Mouse (Mus musculus): ENCODE results near the gene Ebf1. TPM values are rescaled to one million over a fixed set of nuclear protein-coding genes. Genes with fewer than 3 reads are reported as not detected.

The Ebf1 gene
- polyA plus RNA-seq, 1 experiment = not detected

- Histone ChIP-seq H3K27me3 (ENCODE audit: control insufficient read depth) (no peaks in the 10 kb centered on the region), H3K36me3 (ENCODE audit: control insufficient read depth) (no peaks in the 10 kb centered on the region), H3K4me3 (replicated peaks) (no peak overlapping the region), H3K9me3 (ENCODE audit: control insufficient read depth, low read length) (no peaks in the 10 kb centered on the region), H3K4me1 (ENCODE audit: control insufficient read depth) (no peaks in the 10 kb centered on the region)
- TF ChIP-seq GATA1 (IDR thresholded peaks at IDR 0.05; ENCODE audit: low read length) = no peak
These were observed 139.2 kb downstream of the Ebf1 start for GRCm38 (mm10) chr11:44756321-44756720.

DNA sequence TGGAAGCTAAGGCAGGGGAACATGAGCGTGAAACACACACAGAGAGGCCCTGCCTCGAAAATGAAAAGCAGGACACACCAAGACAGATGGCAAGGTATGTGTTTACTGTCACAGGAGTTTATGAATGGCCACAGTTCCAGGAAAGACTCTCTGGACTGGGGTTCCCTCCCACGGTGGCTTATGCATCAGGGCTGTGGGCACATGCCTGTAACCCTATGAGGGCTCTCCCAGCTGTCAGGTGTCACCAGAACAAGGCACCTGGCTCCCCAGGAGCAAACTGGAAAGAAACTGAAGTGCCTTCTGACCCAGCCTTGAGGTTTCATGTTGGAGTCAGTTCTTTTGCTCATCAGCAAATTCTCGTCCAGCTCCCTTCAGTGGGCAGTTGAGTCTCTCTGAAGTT is 141.7 kb downstream of the Ebf1 start:
- Histone ChIP-seq H3K36me3 (ENCODE audit: control insufficient read depth) (no peaks in the 10 kb centered on the region), H3K27me3 (ENCODE audit: control insufficient read depth) (no peaks in the 10 kb centered on the region), H3K4me1 (ENCODE audit: control insufficient read depth) (no peaks in the 10 kb centered on the region), H3K4me3 (replicated peaks) (no peak overlapping the region), H3K9me3 (ENCODE audit: control insufficient read depth, low read length) (no peaks in the 10 kb centered on the region)
- no peak for TF ChIP-seq TAL1 (IDR thresholded peaks at IDR 0.05; ENCODE audit: low read length)
- no peak for TF ChIP-seq GATA1 (IDR thresholded peaks at IDR 0.05; ENCODE audit: low read length)

DNA sequence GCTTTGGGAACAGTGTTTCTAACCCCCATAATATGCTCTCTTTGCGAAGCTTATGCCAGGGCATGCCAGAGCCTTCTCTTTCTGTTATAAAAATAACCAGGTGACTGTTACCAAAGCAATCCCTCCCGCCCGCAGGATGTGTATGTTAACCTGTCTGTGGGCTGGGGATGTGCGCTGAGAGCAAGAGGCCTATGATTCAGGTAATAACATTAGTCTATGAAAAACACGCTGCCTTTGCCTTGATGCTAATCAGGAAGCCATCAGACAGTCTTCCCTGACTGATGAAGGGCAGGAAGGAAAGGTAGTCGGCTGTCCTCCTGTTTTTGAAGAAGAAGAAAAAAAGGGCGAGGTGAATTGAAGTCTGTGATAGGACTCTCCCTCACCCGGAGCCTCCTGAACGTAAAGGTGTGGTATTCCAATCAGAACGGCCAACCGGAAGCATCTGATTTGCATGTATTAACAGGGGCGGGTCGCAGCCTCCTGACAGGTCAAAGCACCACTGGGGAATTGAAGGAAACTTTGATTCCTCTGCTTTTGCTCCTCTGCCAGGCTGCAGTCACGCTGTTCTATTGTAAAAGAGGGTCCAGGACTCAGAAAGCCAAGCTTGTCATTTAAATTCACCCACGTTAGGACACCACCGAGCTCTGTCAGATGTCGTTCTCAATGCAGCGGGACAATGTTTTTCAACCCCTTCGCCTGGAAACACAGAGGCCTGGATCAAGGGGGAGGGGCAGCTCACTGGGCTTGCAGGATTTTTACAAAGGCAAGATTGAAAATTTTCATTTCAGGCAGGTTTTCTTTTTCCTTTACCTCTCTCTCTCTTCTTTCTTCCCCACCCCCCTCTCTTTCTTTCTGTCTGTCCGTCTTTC is 144.2 kb downstream of the Ebf1 start:
- Histone ChIP-seq H3K4me3 (replicated peaks) (no peak overlapping the region), H3K27me3 (ENCODE audit: control insufficient read depth) (no peaks in the 10 kb centered on the region), H3K4me1 (ENCODE audit: control insufficient read depth) (no peaks in the 10 kb centered on the region), H3K36me3 (ENCODE audit: control insufficient read depth) (no peaks in the 10 kb centered on the region), H3K9me3 (ENCODE audit: control insufficient read depth, low read length) (no peaks in the 10 kb centered on the region)
- TF ChIP-seq TAL1 (IDR thresholded peaks at IDR 0.05; ENCODE audit: low read length) = no peak
- TF ChIP-seq GATA1 (IDR thresholded peaks at IDR 0.05; ENCODE audit: low read length) = no peak

DNA sequence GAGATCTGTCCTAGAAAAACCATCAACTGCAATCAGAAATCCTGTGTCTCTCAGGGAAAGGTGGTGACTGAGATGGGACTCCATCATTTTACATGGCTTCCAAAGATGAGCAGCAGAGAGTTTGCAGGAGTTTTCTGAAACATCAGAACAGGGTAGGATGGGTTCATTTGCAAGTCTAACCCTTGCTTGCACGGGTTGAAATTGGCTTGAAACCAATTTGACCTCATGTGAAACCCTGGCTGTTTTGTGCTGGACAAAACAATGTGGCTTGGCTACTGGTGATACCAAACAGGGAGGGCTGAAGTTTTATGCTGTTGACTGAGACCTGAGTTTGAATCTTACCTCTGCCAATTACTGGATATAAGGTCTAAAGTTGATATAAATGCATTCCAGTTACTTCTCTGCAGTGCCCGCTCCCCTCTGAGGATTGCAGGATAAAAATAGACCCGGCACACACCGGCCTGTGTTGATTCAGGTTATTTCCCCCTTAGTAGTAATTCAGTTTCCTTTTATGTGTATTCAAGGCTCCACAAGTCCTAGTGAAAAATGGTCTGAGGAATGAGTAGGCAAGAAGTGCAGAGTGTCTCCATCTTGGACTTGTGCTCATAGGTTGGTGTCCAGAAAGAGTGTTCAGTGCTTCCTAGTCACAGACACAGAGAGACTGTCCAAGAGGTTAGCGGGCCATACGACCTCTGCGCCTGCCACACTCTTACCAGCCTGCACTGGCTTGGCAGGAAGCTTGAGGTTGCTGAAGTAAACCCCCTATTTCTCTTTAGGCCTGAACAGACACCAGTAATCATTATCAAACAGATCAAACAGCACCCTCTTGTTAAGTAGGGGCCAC is 147.1 kb downstream of the Ebf1 start:
- TF ChIP-seq GATA1 (IDR thresholded peaks at IDR 0.05; ENCODE audit: low read length) (no peak), TAL1 (IDR thresholded peaks at IDR 0.05; ENCODE audit: low read length) (no peak)
- no peaks in the 10 kb centered on the region for H3K9me3 ChIP-seq (ENCODE audit: control insufficient read depth, low read length)
- no peak overlapping the region for H3K4me3 ChIP-seq (replicated peaks)
- no peaks in the 10 kb centered on the region for H3K27me3 ChIP-seq (ENCODE audit: control insufficient read depth)
- no peaks in the 10 kb centered on the region for H3K4me1 ChIP-seq (ENCODE audit: control insufficient read depth)
- no peaks in the 10 kb centered on the region for H3K36me3 ChIP-seq (ENCODE audit: control insufficient read depth)

- no peaks in the 10 kb centered on the region for H3K4me1 ChIP-seq (ENCODE audit: control insufficient read depth)
These were observed 147.9 kb downstream of the Ebf1 start for GRCm38 (mm10) chr11:44764988-44765387.

DNA sequence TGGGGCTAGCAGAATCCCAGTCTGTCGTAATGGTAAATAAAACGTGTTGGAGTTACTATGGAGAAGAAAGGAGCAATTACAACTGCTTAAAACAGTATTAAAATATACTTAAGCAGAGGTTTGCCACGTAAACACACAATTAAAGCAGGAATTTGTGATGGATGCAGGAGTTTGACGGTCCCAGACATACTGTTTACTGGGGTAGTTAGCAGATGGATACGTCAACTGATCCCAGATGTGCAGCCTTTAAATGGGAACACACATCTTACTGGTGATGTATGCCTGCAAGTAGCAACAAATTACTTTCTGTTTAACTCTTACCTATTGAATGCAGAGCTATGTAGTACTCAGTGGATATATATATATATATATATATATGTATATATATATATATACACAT is 149.1 kb downstream of the Ebf1 start:
- Histone ChIP-seq H3K4me3 (replicated peaks) (no peak overlapping the region), H3K27me3 (ENCODE audit: control insufficient read depth) (no peaks in the 10 kb centered on the region), H3K9me3 (ENCODE audit: control insufficient read depth, low read length) (no peaks in the 10 kb centered on the region), H3K36me3 (ENCODE audit: control insufficient read depth) (no peaks in the 10 kb centered on the region), H3K4me1 (ENCODE audit: control insufficient read depth) (no peaks in the 10 kb centered on the region)
- TF ChIP-seq GATA1 (IDR thresholded peaks at IDR 0.05; ENCODE audit: low read length) = no peak
- no peak for TF ChIP-seq TAL1 (IDR thresholded peaks at IDR 0.05; ENCODE audit: low read length)

More at GRCm38 (mm10) chr11:44764988-44765387, 147.9 kb downstream of the Ebf1 start:
- Histone ChIP-seq H3K9me3 (ENCODE audit: control insufficient read depth, low read length) (no peaks in the 10 kb centered on the region), H3K27me3 (ENCODE audit: control insufficient read depth) (no peaks in the 10 kb centered on the region), H3K4me3 (replicated peaks) (no peak overlapping the region), H3K36me3 (ENCODE audit: control insufficient read depth) (no peaks in the 10 kb centered on the region)
- TF ChIP-seq GATA1 (IDR thresholded peaks at IDR 0.05; ENCODE audit: low read length) (no peak), TAL1 (IDR thresholded peaks at IDR 0.05; ENCODE audit: low read length) (no peak)

- Histone ChIP-seq H3K27me3 (ENCODE audit: control insufficient read depth) (no peaks in the 10 kb centered on the region), H3K9me3 (ENCODE audit: control insufficient read depth, low read length) (no peaks in the 10 kb centered on the region), H3K4me3 (replicated peaks) (no peak overlapping the region), H3K4me1 (ENCODE audit: control insufficient read depth) (no peaks in the 10 kb centered on the region), H3K36me3 (ENCODE audit: control insufficient read depth) (no peaks in the 10 kb centered on the region)
- TF ChIP-seq GATA1 (IDR thresholded peaks at IDR 0.05; ENCODE audit: low read length) (no peak), TAL1 (IDR thresholded peaks at IDR 0.05; ENCODE audit: low read length) (no peak)
These were observed 150.2 kb downstream of the Ebf1 start for GRCm38 (mm10) chr11:44767322-44767721.

DNA sequence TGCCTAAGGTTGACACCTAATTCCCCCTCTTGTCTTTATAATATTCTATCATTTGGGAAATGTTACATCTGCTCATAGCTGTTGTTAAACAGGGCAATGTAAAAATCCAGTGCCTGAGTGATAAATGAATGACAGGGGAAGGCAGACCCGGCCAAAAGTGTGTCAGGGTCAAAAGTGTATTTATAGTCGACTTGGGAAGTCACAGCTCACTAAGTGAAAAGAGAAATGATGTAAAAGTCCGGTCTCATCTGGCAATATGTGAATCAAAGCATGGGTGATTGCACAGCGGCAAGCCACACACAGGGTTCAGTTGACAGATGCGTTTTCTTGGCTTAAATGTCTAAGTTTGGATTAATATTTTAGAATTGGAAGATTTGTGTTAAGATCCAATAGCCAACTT is 151.2 kb downstream of the Ebf1 start:
- no peak for TF ChIP-seq GATA1 (IDR thresholded peaks at IDR 0.05; ENCODE audit: low read length)
- no peak for TF ChIP-seq TAL1 (IDR thresholded peaks at IDR 0.05; ENCODE audit: low read length)
- Histone ChIP-seq H3K27me3 (ENCODE audit: control insufficient read depth) (no peaks in the 10 kb centered on the region), H3K9me3 (ENCODE audit: control insufficient read depth, low read length) (no peaks in the 10 kb centered on the region), H3K4me1 (ENCODE audit: control insufficient read depth) (no peaks in the 10 kb centered on the region), H3K4me3 (replicated peaks) (no peak overlapping the region), H3K36me3 (ENCODE audit: control insufficient read depth) (no peaks in the 10 kb centered on the region)

DNA sequence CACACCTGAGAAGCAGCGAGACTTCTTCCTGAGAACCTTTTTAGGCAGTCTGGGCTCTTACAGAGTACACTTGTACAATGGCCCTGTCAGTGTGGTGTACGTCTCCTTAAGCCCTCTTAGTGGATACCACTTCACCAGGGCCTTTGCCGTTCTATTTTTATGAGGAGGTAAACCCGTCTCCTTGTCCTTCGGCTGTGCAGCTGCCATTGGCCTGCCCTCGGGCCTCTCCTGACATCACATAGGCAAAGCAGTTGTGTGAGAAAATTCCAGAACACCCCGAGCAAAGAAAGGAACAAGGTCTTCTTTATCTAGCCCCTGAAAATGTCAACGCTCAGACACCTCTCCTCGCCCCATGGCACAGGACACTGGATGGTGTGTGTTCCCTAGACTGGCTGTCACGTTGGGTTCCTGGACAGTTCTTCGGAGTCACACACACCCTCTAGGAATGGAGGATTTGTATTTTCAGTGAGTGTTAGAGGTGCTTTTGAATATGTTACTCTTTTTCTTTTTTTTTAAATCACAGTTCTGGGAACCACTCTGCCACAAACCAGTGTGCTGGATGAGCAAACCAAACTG is 154.0 kb downstream of the Ebf1 start:
- H3K36me3 ChIP-seq (ENCODE audit: control insufficient read depth) = no peaks in the 10 kb centered on the region
- H3K4me1 ChIP-seq (ENCODE audit: control insufficient read depth) = no peaks in the 10 kb centered on the region
- H3K27me3 ChIP-seq (ENCODE audit: control insufficient read depth) = no peaks in the 10 kb centered on the region
- no peak overlapping the region for H3K4me3 ChIP-seq (replicated peaks)
- TF ChIP-seq TAL1 (IDR thresholded peaks at IDR 0.05; ENCODE audit: low read length) (no peak), GATA1 (IDR thresholded peaks at IDR 0.05; ENCODE audit: low read length) (no peak)
- H3K9me3 ChIP-seq (ENCODE audit: control insufficient read depth, low read length) = no peaks in the 10 kb centered on the region

Measured in erythroblast, embryonic 14.5 days (primary cell).